Mouse (Mus musculus) forebrain, embryonic 16.5 days (tissue): ENCODE results near the gene Scarb2. TPM values are rescaled to one million over a fixed set of nuclear protein-coding genes. Genes with fewer than 3 reads are reported as not detected.

ENCODE experiments used
- ATAC-seq: fragments of 200-750 bp; cut with Nextera tagmentation; 2 replicates; pipeline ENCODE4 v1.8.0; 2017; ENCODE audit warnings: mild to moderate bottlenecking, moderate library complexity
- H3K27ac ChIP-seq: fragments of 300-500 bp; sonication (generic); 2 replicates; pipeline ENCODE4 v1.5.1; 2014; ENCODE audit warnings: low read length, control low read depth
- H3K27me3 ChIP-seq: fragments of 300-500 bp; sonication (generic); replicated peaks from 2 replicates; pipeline ENCODE4 v1.6.1; 2014; ENCODE audit warnings: low read length; ENCODE audit not compliant: control insufficient read depth, insufficient read depth
- H3K36me3 ChIP-seq: fragments of 300-500 bp; sonication (generic); 2 replicates; pipeline ENCODE4 v1.6.1; 2014; ENCODE audit not compliant: control insufficient read depth, insufficient read depth
- H3K4me1 ChIP-seq: fragments of 300-500 bp; sonication (generic); replicated peaks from 2 replicates; pipeline ENCODE4 v1.6.1; 2014; ENCODE audit warnings: low read length; ENCODE audit not compliant: control insufficient read depth, insufficient read depth
- H3K4me2 ChIP-seq: fragments of 300-500 bp; sonication (generic); 2 replicates; pipeline ENCODE4 v1.6.1; 2014; ENCODE audit warnings: mild to moderate bottlenecking, low read length, control low read depth
- H3K4me3 ChIP-seq: fragments of 300-500 bp; sonication (generic); replicated peaks from 2 replicates; pipeline ENCODE4 v1.5.1; 2014; ENCODE audit warnings: mild to moderate bottlenecking, low read length, control low read depth
- H3K9ac ChIP-seq: fragments of 300-500 bp; sonication (generic); replicated peaks from 2 replicates; pipeline ENCODE4 v1.6.1; 2014; ENCODE audit warnings: low read depth, low read length, control low read depth
- H3K9me3 ChIP-seq: fragments of 300-500 bp; sonication (generic); 2 replicates; pipeline ENCODE4 v1.6.1; 2016; ENCODE audit warnings: low read length; ENCODE audit not compliant: control insufficient read depth
- WGBS: fragments of 180-500 bp; shearing (Covaris S2); extraction: QIAGEN DNeasy Blood & Tissue Kit; methylation state at CpG from one replicate; pipeline ENCODE4 v1.1.7; 2014; 5-methylcytosine and 5-hydroxymethylcytosine counted together
- polyA plus RNA-seq: library from polyadenylated mRNA; unstranded; fragments of >200 nt; fragmentation: Nextera tagmentation; extraction: Ambion mirVana; gene quantifications from 2 replicates; pipeline ENCODE4 v1.2.1, GENCODE M21; 2015

The Scarb2 gene
- polyA plus RNA-seq, 1 experiment from 2014 or later, result 27.0 TPM

DNA sequence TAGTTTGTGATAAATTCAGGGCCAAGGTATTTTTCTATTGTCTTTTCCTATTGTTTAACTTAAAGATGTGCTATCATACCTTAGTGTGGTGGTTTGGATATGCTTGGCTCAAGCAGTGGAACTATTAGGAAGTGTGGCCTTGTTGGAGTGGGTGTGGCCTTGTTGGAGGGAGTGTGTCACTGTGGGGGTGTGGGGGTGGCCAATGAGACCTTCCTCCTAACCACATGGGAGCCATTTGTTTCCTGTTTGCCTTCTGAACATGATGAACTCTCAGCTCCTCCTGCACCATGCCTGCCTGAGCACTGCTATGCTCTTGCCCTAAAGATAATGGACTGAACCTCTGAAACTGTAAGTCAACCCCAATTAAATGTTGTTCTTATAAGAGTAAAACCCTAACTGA, 4.6 kb upstream of the Scarb2 start:
- Histone ChIP-seq H3K4me1 (peaks cover 3% of the 10 kb centered on the region), H3K4me3 (no peak overlapping the region), H3K36me3 (no peaks in the 10 kb centered on the region), H3K27me3 (no peaks in the 10 kb centered on the region), H3K9me3 (no peaks in the 10 kb centered on the region), H3K27ac (no peak overlapping the region), H3K9ac (no peak overlapping the region), H3K4me2 (no peak overlapping the region)
- ATAC-seq, result no peak

DNA sequence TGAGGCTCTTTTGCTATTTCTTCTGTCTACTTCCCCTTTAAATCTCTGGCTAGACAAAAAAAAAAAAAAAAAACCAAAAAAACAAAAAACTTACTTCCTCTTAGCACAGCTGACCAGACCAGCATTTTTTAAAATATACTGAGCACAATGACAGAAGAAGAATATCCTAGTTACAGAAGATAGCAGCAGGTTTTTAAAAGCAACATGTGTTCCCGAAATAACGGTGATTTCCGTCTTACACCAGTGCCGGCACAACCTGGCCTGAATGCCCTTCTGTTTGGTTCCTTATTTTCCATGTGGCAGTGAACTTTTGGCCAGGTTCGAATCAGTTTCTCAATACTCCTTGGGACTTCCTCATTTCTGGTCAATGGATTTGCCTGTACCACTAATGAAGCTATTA, 2.2 kb upstream of the Scarb2 start:
- Histone ChIP-seq H3K9me3 (no peaks in the 10 kb centered on the region), H3K27me3 (no peaks in the 10 kb centered on the region), H3K4me2 (no peak overlapping the region), H3K9ac (no peak overlapping the region), H3K27ac (no peak overlapping the region), H3K36me3 (no peaks in the 10 kb centered on the region), H3K4me1 (peaks cover 11% of the 10 kb centered on the region), H3K4me3 (no peak overlapping the region)
- WGBS, result 96% methylated on average over 5 of the region's 5 CpGs
- ATAC-seq, result no peak

DNA sequence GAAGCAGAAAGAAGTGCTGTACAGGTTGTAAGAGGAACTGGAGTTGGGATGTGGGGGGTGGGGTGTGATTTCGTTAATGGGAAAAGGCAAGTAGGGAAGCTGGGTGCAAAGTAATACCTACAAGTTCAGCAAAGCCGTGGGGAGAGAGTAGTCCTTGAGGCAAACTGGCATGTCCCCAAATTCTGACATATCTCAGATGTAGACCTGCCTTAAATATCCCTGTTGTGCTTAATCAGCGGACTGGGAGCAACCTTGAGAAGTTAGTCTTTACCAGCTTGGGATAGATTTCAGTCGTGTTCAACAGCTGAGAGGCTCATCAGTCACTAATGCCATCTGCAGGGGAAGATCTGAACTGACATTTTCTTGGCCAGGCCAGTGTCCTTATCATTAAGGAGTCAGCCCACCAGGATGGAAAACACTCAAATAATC, 318 bp downstream of the Scarb2 start:
- no peak for ATAC-seq
- Histone ChIP-seq H3K27me3 (no peaks in the 10 kb centered on the region), H3K4me1 (peaks cover 23% of the 10 kb centered on the region), H3K4me2 (peak overlapping the region; percentile 90), H3K36me3 (no peaks in the 10 kb centered on the region), H3K9ac (peak overlapping the region; percentile 96), H3K4me3 (peak overlapping the region; percentile 95), H3K27ac (peak overlapping the region; percentile 99), H3K9me3 (no peaks in the 10 kb centered on the region)
- WGBS, result 15% methylated on average over 4 of the region's 4 CpGs

DNA sequence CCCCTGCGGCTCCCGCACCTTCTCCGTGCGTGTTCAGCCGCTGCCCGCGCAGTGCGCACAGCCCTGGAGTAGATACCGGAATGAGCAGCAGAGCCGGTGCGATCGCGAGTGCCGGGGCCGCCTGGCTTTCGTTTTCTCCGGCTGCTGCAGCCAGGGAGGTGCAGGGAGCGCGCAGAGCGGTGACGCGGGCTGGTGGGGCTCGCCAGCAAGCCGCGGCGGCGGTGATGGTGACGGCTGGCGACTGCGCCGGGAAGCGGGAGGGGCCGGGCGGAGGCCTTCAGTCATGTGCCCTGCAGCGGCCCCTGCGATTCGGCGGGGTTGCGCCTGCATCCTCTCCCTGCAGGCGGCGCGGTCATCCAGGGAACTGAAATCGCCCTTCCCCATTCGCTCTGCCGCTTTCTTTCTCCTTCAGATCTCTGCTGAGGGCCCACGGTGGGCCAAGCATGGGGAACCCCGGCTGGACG, 1.2 kb downstream of the Scarb2 start:
- Histone ChIP-seq H3K36me3 (no peaks in the 10 kb centered on the region), H3K4me2 (peak overlapping the region; percentile 90), H3K27ac (peak overlapping the region; percentile 99), H3K4me1 (peaks cover 23% of the 10 kb centered on the region), H3K4me3 (peak overlapping the region; percentile 95), H3K9me3 (no peaks in the 10 kb centered on the region), H3K27me3 (no peaks in the 10 kb centered on the region), H3K9ac (peak overlapping the region; percentile 96)
- ATAC-seq, result peak; percentile 97
- 2% methylated on average over 48 of the region's 48 CpGs for WGBS

DNA sequence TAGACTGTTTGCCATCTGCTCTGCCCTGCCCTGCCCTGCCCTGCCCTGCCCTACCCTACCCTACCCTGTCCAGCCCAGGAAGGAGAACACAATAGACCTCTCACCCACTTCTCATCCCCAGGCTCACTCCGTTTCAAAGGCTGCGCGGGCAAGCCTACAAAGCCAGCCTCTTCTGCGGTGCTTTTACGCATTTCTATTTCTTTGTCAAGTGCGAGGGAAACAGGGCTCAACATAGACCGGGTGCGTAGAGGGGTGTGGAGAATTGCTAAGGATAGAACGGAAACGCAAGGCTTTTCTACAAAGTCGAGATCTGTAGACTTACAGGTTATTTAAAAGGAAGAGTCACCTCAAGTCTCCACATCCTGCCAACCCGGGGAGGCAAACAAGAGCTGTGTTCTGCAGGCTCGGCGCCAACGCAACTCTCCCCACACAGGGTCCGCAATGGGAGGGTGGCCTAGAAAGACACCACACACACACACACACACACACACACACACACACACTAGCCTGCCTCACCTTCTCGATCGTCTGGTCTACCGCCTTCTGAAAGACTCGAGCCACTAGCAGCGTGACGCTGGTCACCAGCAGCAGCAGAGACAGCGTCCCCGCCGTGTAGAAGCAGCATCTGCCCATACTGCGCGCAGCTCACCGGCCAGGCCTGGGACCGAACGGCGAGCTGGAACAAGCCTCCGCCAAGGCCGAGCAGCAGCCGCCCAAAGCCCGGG, 1.8 kb downstream of the Scarb2 start:
- ATAC-seq, result peak; percentile 83

DNA sequence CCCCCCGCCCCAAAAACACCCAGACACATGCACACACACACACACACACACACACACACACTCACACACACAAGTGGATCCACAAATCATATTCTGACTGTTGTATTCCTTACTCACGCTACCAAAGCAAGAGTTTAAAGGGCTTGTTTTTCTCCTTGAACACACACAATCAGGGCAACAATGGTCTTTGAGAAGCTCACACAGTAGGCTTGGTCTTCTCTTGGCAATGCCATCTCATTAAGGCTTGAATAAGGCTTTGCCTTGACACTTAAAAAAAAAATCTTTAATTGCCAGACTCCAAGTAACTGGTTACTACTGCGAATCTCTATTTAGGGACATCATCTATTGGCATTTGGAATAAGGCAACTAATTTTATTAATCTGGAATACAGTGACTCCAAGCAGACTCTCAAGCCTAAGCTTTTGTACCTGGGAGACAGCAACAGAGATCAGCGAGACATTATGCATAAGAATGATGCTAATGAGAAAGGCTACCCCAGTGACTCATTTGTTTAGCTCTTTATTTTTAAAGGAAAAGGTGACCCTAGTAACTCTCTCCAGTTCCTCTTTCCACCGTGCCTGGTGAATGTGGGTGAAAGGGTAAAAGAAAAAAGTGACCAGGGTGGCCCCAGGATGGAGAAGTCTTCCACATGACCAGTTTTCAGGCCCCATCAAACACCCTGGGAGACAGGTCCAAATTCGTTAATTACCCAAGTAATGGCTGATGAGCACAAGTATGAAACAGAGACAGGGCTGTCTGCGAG, 2.6 kb downstream of the Scarb2 start:
- Histone ChIP-seq H3K9ac (peak overlapping the region; percentile 96), H3K4me1 (peaks cover 28% of the 10 kb centered on the region), H3K27ac (peak overlapping the region; percentile 99), H3K9me3 (no peaks in the 10 kb centered on the region), H3K4me3 (peak overlapping the region; percentile 95), H3K4me2 (peak overlapping the region; percentile 90), H3K36me3 (no peaks in the 10 kb centered on the region), H3K27me3 (no peaks in the 10 kb centered on the region)
- ATAC-seq, result no peak
- 8% methylated on average over 7 of the region's 7 CpGs for WGBS

More for the DNA sequence above, 1.8 kb downstream of the Scarb2 start:
- Histone ChIP-seq H3K4me3 (peak overlapping the region; percentile 95), H3K4me1 (peaks cover 23% of the 10 kb centered on the region), H3K27me3 (no peaks in the 10 kb centered on the region), H3K9ac (peak overlapping the region; percentile 96), H3K9me3 (no peaks in the 10 kb centered on the region), H3K36me3 (no peaks in the 10 kb centered on the region), H3K4me2 (peak overlapping the region; percentile 90), H3K27ac (peak overlapping the region; percentile 99)
- WGBS, result under 1% methylated on average over 35 of the region's 35 CpGs

DNA sequence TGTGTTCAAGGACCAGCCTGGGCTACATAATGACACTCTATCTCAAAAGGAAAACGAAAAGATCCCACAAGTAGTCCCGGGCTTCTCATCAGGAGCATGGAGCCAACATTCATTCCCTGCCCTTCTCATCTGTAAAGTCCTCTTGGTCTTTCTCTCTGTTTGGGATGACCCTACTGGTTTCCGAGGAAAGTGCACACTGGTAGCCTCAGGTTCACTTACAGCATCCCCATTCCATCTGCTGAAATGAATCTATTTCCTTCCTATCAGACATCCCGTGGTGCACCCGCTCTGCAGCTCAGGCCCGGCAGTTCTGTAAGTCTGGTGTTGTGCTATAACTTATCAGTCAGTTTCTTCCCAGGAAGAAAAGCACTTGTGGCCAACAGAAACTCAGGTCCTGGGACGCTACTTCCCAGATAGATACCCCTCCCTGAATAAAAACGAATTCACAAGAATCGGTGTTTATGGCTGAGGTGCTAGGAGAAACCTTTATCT, 3.2 kb downstream of the Scarb2 start:
- peak overlapping the region; percentile 90 for H3K4me2 ChIP-seq
- 53% methylated on average over 9 of the region's 9 CpGs for WGBS
- no peak for ATAC-seq
- no peaks in the 10 kb centered on the region for H3K36me3 ChIP-seq
- H3K4me3 ChIP-seq, result peak overlapping the region; percentile 95
- no peaks in the 10 kb centered on the region for H3K9me3 ChIP-seq
- H3K9ac ChIP-seq, result peak overlapping the region; percentile 96; the same call in 1 of the 2 replicates
- no peak overlapping the region for H3K27ac ChIP-seq
- no peaks in the 10 kb centered on the region for H3K27me3 ChIP-seq
- peaks cover 34% of the 10 kb centered on the region for H3K4me1 ChIP-seq

DNA sequence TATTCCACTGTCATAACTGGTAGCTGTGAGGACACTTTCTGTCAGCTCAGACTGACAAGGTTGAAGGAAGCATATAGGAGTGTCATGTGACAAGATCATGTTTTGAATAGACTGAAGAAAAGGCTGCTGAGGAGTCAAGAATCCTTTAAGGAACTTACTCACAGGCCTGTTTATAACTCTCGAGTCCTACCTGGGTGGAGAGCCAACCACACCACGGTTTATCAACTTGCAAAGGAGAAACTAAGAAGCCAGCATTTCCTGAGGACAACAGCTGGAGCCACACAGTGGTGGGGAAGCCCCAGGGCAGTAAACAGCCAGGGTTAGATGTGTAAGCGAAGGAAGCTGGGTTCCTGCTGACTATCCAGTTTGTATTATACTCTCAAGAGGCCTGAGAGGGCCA, 7.3 kb downstream of the Scarb2 start:
- Histone ChIP-seq H3K4me1 (peaks cover 30% of the 10 kb centered on the region), H3K4me2 (no peak overlapping the region), H3K9ac (no peak overlapping the region), H3K36me3 (no peaks in the 10 kb centered on the region), H3K4me3 (no peak overlapping the region), H3K9me3 (no peaks in the 10 kb centered on the region), H3K27ac (no peak overlapping the region; the same call in 1 of the 2 replicates), H3K27me3 (no peaks in the 10 kb centered on the region)
- WGBS, result 70% methylated on average over 3 of the region's 3 CpGs
- no peak for ATAC-seq

DNA sequence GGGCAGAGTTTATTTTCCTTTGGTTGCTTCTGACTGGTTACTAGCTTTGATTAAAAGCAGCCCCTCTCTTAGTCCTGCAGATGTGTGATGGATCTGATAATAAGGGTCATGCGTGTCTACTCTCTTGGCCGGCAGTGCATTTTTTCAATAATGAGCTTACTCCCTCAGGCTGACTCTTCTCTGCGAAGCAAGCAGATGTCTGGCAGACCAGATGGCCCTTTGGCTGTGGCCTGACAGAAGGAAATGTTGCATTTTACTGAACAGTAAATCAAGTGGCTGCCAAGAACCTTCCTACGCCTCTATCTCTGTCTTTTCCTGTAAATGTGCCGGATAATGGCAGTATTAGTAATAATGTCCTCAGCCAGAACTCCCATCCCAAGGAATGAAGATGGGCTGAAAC, 8.0 kb downstream of the Scarb2 start:
- no peak overlapping the region for H3K9ac ChIP-seq
- H3K9me3 ChIP-seq, result no peaks in the 10 kb centered on the region
- no peak overlapping the region for H3K4me2 ChIP-seq
- 35% methylated on average over 5 of the region's 5 CpGs for WGBS
- no peaks in the 10 kb centered on the region for H3K27me3 ChIP-seq
- H3K36me3 ChIP-seq, result no peaks in the 10 kb centered on the region
- H3K4me3 ChIP-seq, result no peak overlapping the region
- H3K4me1 ChIP-seq, result peaks cover 31% of the 10 kb centered on the region
- H3K27ac ChIP-seq, result peak overlapping the region; percentile 52; the same call in 1 of the 2 replicates
- ATAC-seq, result peak; percentile 56
